Mouse (Mus musculus) frontal cortex, postnatal 14 days (tissue): ENCODE results near the gene Ccdc33.

Source experiments
- DNase-seq, 2 experiments: peaks; one replicate each; pipeline ENCODE4 v3.0.0; 2022; ENCODE audit warnings: low spot score in 2 of 2

Ccdc33 gene

GRCm38 (mm10) chr9:57978858-57979257, 139.8 kb downstream of the Ccdc33 start:
- no peak for DNase-seq
